Mouse (Mus musculus) forebrain, embryonic 14.5 days (tissue): ENCODE data around the gene Copz1. TPM values are rescaled to one million over a fixed set of nuclear protein-coding genes. Genes with fewer than 3 reads are reported as not detected.
"Not testable (repeated sequence)": the region's sequence is repeated elsewhere in the genome, so short reads cannot be mapped to it uniquely, and the experiment has no call there.

Experiments used
- ATAC-seq: fragments of 200-750 bp; cut with Nextera tagmentation; 2 replicates; pipeline ENCODE4 v1.8.0; 2017; ENCODE audit warnings: mild to moderate bottlenecking, moderate library complexity
- DNase-seq: peaks from one replicate; pipeline ENCODE4 v3.0.0-alpha.2; 2015; ENCODE audit warnings: low spot score
- H3K27ac ChIP-seq: fragments of 300-500 bp; sonication (generic); 2 replicates; pipeline ENCODE4 v1.5.1; 2014; ENCODE audit warnings: low read depth, mild to moderate bottlenecking, control low read depth, low read length, moderate library complexity
- H3K27me3 ChIP-seq: fragments of 300-500 bp; sonication (generic); replicated peaks from 2 replicates; pipeline ENCODE4 v1.6.1; 2014; ENCODE audit warnings: low read length, control low read depth, mixed read lengths; ENCODE audit not compliant: control insufficient read depth, insufficient read depth
- H3K36me3 ChIP-seq: fragments of 300-500 bp; sonication (generic); 2 replicates; pipeline ENCODE4 v1.6.1; 2014; ENCODE audit warnings: low read length, control low read depth; ENCODE audit not compliant: control insufficient read depth, insufficient read depth
- H3K4me1 ChIP-seq: fragments of 300-500 bp; sonication (generic); 2 replicates; pipeline ENCODE4 v1.6.1; 2014; ENCODE audit warnings: antibody characterized with exemption, low read length, control low read depth; ENCODE audit not compliant: control insufficient read depth, insufficient read depth
- H3K4me2 ChIP-seq: fragments of 300-500 bp; sonication (generic); 2 replicates; pipeline ENCODE4 v1.6.1; 2014; ENCODE audit warnings: mild to moderate bottlenecking, control low read depth, low read length
- H3K4me3 ChIP-seq: fragments of 300-500 bp; sonication (generic); 2 replicates; pipeline ENCODE4 v1.5.1; 2014; ENCODE audit warnings: low read depth, low read length, control low read depth
- H3K9ac ChIP-seq: fragments of 300-500 bp; sonication (generic); 2 replicates; pipeline ENCODE4 v1.6.1; 2014; ENCODE audit warnings: mild to moderate bottlenecking, low read length, control low read depth, moderate library complexity
- H3K9me3 ChIP-seq: fragments of 300-500 bp; sonication (generic); replicated peaks from 2 replicates; pipeline ENCODE4 v1.6.1; 2016; ENCODE audit warnings: low read length, control low read depth, mixed read lengths; ENCODE audit not compliant: control insufficient read depth
- WGBS: fragments of 180-500 bp; shearing (Covaris S2); extraction: QIAGEN DNeasy Blood & Tissue Kit; methylation state at CpG from one replicate; pipeline ENCODE4 v1.1.7; 2014; 5-methylcytosine and 5-hydroxymethylcytosine counted together
- polyA plus RNA-seq: library from polyadenylated mRNA; unstranded; fragments of >200 nt; fragmentation: Nextera tagmentation; extraction: Ambion mirVana; gene quantifications from 2 replicates; pipeline ENCODE4 v1.2.1, GENCODE M21; 2014

Gene Copz1
- polyA plus RNA-seq, 1 experiment from 2014 or later, result 271 TPM

- H3K27ac ChIP-seq, ATAC-seq, H3K9ac ChIP-seq, H3K4me3 ChIP-seq, DNase-seq, H3K4me1 ChIP-seq, H3K27me3 ChIP-seq, H3K9me3 ChIP-seq, H3K4me2 ChIP-seq: not testable (repeated sequence)
- 89% methylated on average over 6 of the region's 6 CpGs for WGBS
- H3K36me3 ChIP-seq, result peaks cover 48% of the 10 kb centered on the region
These were observed 23.0 kb upstream of the Copz1 start for GRCm38 (mm10) chr15:103249511-103249910.

GRCm38 (mm10) chr15:103250195-103250740, 22.2 kb upstream of the Copz1 start:
- H3K36me3 ChIP-seq, result peaks cover 42% of the 10 kb centered on the region
- no peak overlapping the region for H3K4me3 ChIP-seq
- H3K4me1 ChIP-seq, result peaks cover 4% of the 10 kb centered on the region
- H3K27ac ChIP-seq, result no peak overlapping the region
- no peak overlapping the region for H3K4me2 ChIP-seq
- H3K27me3 ChIP-seq, result no peaks in the 10 kb centered on the region
- ATAC-seq (no peak), DNase-seq (peak; percentile 28)
- no peak overlapping the region for H3K9ac ChIP-seq
- 17% methylated on average over 2 of the region's 2 CpGs for WGBS
- H3K9me3 ChIP-seq, result no peaks in the 10 kb centered on the region

GRCm38 (mm10) chr15:103251595-103251994, 20.9 kb upstream of the Copz1 start:
- DNase-seq, result no peak
- WGBS, result 94% methylated on average over 1 of the region's 1 CpGs
- H3K9ac ChIP-seq, result no peak overlapping the region
- no peaks in the 10 kb centered on the region for H3K27me3 ChIP-seq
- H3K4me2 ChIP-seq, result no peak overlapping the region
- H3K36me3 ChIP-seq, result peaks cover 30% of the 10 kb centered on the region
- no peaks in the 10 kb centered on the region for H3K9me3 ChIP-seq
- peaks cover 4% of the 10 kb centered on the region for H3K4me1 ChIP-seq
- H3K27ac ChIP-seq, result no peak overlapping the region
- ATAC-seq, result no peak
- no peak overlapping the region for H3K4me3 ChIP-seq

GRCm38 (mm10) chr15:103252660-103253059, 19.9 kb upstream of the Copz1 start:
- no peak for DNase-seq
- Histone ChIP-seq H3K36me3 (peaks cover 19% of the 10 kb centered on the region), H3K4me2 (no peak overlapping the region), H3K4me3 (no peak overlapping the region), H3K9me3 (no peaks in the 10 kb centered on the region), H3K9ac (no peak overlapping the region), H3K27ac (no peak overlapping the region), H3K4me1 (peaks cover 4% of the 10 kb centered on the region), H3K27me3 (no peaks in the 10 kb centered on the region)
- ATAC-seq, result no peak
- 92% methylated on average over 3 of the region's 3 CpGs for WGBS

- Histone ChIP-seq H3K9me3 (no peaks in the 10 kb centered on the region), H3K27ac (no peak overlapping the region), H3K4me2 (no peak overlapping the region), H3K9ac (no peak overlapping the region), H3K27me3 (no peaks in the 10 kb centered on the region), H3K36me3 (peaks cover 12% of the 10 kb centered on the region), H3K4me3 (no peak overlapping the region), H3K4me1 (peaks cover 4% of the 10 kb centered on the region)
- WGBS, result 94% methylated on average over 1 of the region's 1 CpGs
- ATAC-seq (no peak), DNase-seq (no peak)
These were observed 19.2 kb upstream of the Copz1 start for GRCm38 (mm10) chr15:103253352-103253751.

GRCm38 (mm10) chr15:103255169-103255568, 17.3 kb upstream of the Copz1 start:
- H3K36me3 ChIP-seq, result no peaks in the 10 kb centered on the region
- ATAC-seq (peak; percentile 55; the same call in 1 of the 2 replicates), DNase-seq (no peak)
- peak overlapping the region; percentile 23 for H3K4me3 ChIP-seq
- peak overlapping the region; percentile 49; the same call in 1 of the 2 replicates for H3K9ac ChIP-seq
- H3K27ac ChIP-seq, result no peak overlapping the region
- WGBS, result 3% methylated on average over 24 of the region's 25 CpGs
- no peaks in the 10 kb centered on the region for H3K9me3 ChIP-seq
- peaks cover 4% of the 10 kb centered on the region for H3K4me1 ChIP-seq
- H3K4me2 ChIP-seq, result peak overlapping the region; percentile 61
- H3K27me3 ChIP-seq, result no peaks in the 10 kb centered on the region

- 85% methylated on average over 6 of the region's 6 CpGs for WGBS
- no peak overlapping the region for H3K4me2 ChIP-seq
- H3K4me1 ChIP-seq, result peaks cover 4% of the 10 kb centered on the region
- no peaks in the 10 kb centered on the region for H3K36me3 ChIP-seq
- no peak overlapping the region for H3K27ac ChIP-seq
- H3K9ac ChIP-seq, result no peak overlapping the region
- ATAC-seq (no peak), DNase-seq (no peak)
- H3K4me3 ChIP-seq, result no peak overlapping the region
- no peaks in the 10 kb centered on the region for H3K9me3 ChIP-seq
- H3K27me3 ChIP-seq, result no peaks in the 10 kb centered on the region
These were observed 16.1 kb upstream of the Copz1 start for GRCm38 (mm10) chr15:103256210-103256986.

GRCm38 (mm10) chr15:103257790-103258728, 14.5 kb upstream of the Copz1 start, which contains the start of gene Nfe2:
TSS of gene Nfe2 (minus strand) at chr15:103258403.
- 16% methylated on average over 15 of the region's 15 CpGs for WGBS
- Histone ChIP-seq H3K27ac (no peak within 1 kb of the TSS), H3K4me1 (peaks cover 4% of the 10 kb centered on the region), H3K36me3 (no peaks in the 10 kb centered on the region), H3K4me3 (no peak within 1 kb of the TSS), H3K9ac (no peak within 1 kb of the TSS), H3K27me3 (no peaks in the 10 kb centered on the region), H3K4me2 (no peak within 1 kb of the TSS), H3K9me3 (no peaks in the 10 kb centered on the region)
- DNase-seq (no peak), ATAC-seq (no peak)
